Mouse (Mus musculus): ENCODE data around the gene Tcf3. TPM values are rescaled to one million over a fixed set of nuclear protein-coding genes. Genes with fewer than 3 reads are reported as not detected.

Tcf3 gene
- polyA plus RNA-seq, 2 experiments = 41.9 to 54.7 TPM

- Histone ChIP-seq H3K27ac (no peak overlapping the region), H3K27me3 (ENCODE audit: control insufficient read depth, insufficient read depth, low read length) (peaks cover 5% of the 10 kb centered on the region), H3K9ac (replicated peaks) (no peak overlapping the region), H3K4me1 (replicated peaks; ENCODE audit: control insufficient read depth in 2 of 2, insufficient read depth in 2 of 2, low read length in 1 of 2) (peaks cover 2 to 3% of the 10 kb centered on the region in 2 experiments), H3K9me3 (ENCODE audit: control insufficient read depth, low read length) (no peaks in the 10 kb centered on the region), H3K4me3 (ENCODE audit: insufficient read depth in 1 of 2, low read depth in 2 of 2, low read length in 2 of 2) (no peak overlapping the region), H3K36me3 (replicated peaks; ENCODE audit: control insufficient read depth, insufficient read depth, low read depth) (no peaks in the 10 kb centered on the region), H3K4me2 (ENCODE audit: low read depth) (no peak overlapping the region)
- TF ChIP-seq CTCF (IDR thresholded peaks at IDR 0.05; ENCODE audit: low read depth) (no peak), EP300 (IDR thresholded peaks at IDR 0.05; ENCODE audit: low read depth) (no peak)
- ATAC-seq (ENCODE audit: insufficient read depth) = no peak
- DNase-seq (ENCODE audit: low read depth in 3 of 3, low spot score in 3 of 3) = no peak
- WGBS (ENCODE audit: insufficient replicate concordance) = 63% methylated on average over 5 of the region's 5 CpGs
Measured at GRCm38 (mm10) chr10:80455697-80456096, 22.2 kb upstream of the Tcf3 start.

- 65% methylated on average over 5 of the region's 5 CpGs for WGBS (ENCODE audit: insufficient replicate concordance)
- TF ChIP-seq EP300 (IDR thresholded peaks at IDR 0.05; ENCODE audit: low read depth) = no peak
- no peak for TF ChIP-seq CTCF (IDR thresholded peaks at IDR 0.05; ENCODE audit: low read depth)
- H3K4me3 ChIP-seq (ENCODE audit: insufficient read depth in 1 of 2, low read depth in 2 of 2, low read length in 2 of 2) = no peak overlapping the region
- DNase-seq (ENCODE audit: low read depth in 3 of 3, low spot score in 3 of 3) (no peak), ATAC-seq (ENCODE audit: insufficient read depth) (no peak)
- H3K36me3 ChIP-seq (replicated peaks; ENCODE audit: control insufficient read depth, insufficient read depth, low read depth) = no peaks in the 10 kb centered on the region
- no peaks in the 10 kb centered on the region; the same call in 1 of the 2 replicates for H3K27me3 ChIP-seq (ENCODE audit: control insufficient read depth, insufficient read depth, low read length)
- H3K9me3 ChIP-seq (ENCODE audit: control insufficient read depth, low read length) = no peaks in the 10 kb centered on the region
- no peak overlapping the region for H3K9ac ChIP-seq (replicated peaks)
- H3K4me2 ChIP-seq (ENCODE audit: low read depth) = no peak overlapping the region
- no peak overlapping the region for H3K27ac ChIP-seq
- H3K4me1 ChIP-seq (replicated peaks; ENCODE audit: control insufficient read depth in 2 of 2, insufficient read depth in 2 of 2, low read length in 1 of 2) = peaks cover 6 to 7% of the 10 kb centered on the region in 2 experiments
Measured at GRCm38 (mm10) chr10:80454781-80455180, 21.3 kb upstream of the Tcf3 start.

GRCm38 (mm10) chr10:80453601-80454000 is 20.2 kb upstream of the Tcf3 start:
- Histone ChIP-seq H3K36me3 (replicated peaks; ENCODE audit: control insufficient read depth, insufficient read depth, low read depth) (no peaks in the 10 kb centered on the region), H3K4me1 (replicated peaks; ENCODE audit: control insufficient read depth in 2 of 2, insufficient read depth in 2 of 2, low read length in 1 of 2) (peaks cover 6 to 7% of the 10 kb centered on the region in 2 experiments), H3K9ac (replicated peaks) (no peak overlapping the region), H3K27me3 (ENCODE audit: control insufficient read depth, insufficient read depth, low read length) (no peaks in the 10 kb centered on the region; the same call in 1 of the 2 replicates), H3K27ac (no peak overlapping the region), H3K4me3 (ENCODE audit: insufficient read depth in 1 of 2, low read depth in 2 of 2, low read length in 2 of 2) (no peak overlapping the region), H3K9me3 (ENCODE audit: control insufficient read depth, low read length) (no peaks in the 10 kb centered on the region), H3K4me2 (ENCODE audit: low read depth) (no peak overlapping the region)
- WGBS (ENCODE audit: insufficient replicate concordance) = 45% methylated on average over 10 of the region's 10 CpGs
- DNase-seq (ENCODE audit: low read depth in 3 of 3, low spot score in 3 of 3) (no peak), ATAC-seq (ENCODE audit: insufficient read depth) (peak; percentile 57; the same call in 1 of the 2 replicates)
- TF ChIP-seq CTCF (IDR thresholded peaks at IDR 0.05; ENCODE audit: low read depth) = no peak
- no peak for TF ChIP-seq EP300 (IDR thresholded peaks at IDR 0.05; ENCODE audit: low read depth)

DNA sequence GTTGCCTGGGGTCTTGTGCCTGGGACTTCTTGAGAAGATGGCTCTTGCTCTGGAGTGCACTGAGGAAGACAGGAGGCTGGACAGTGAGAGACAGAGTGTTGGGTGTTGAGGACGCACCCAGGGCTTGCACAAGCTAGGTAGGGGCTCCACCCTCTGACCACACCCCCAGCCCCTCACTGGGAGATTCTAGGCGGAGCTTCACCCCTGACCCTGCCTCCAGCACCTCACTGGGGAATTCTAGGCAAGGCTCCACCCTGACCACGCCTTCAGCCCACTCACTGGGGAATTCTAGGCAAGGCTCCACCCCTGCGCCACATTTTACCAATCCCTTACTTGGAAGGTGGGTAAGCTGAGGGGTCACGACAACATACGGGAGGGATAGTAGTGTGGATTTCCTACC is 17.2 kb upstream of the Tcf3 start:
- H3K27me3 ChIP-seq (ENCODE audit: control insufficient read depth, insufficient read depth, low read length) = no peaks in the 10 kb centered on the region; the same call in 1 of the 2 replicates
- no peak overlapping the region for H3K4me3 ChIP-seq (ENCODE audit: insufficient read depth in 1 of 2, low read depth in 2 of 2, low read length in 2 of 2)
- DNase-seq (ENCODE audit: low read depth in 3 of 3, low spot score in 3 of 3) = no peak
- WGBS (ENCODE audit: insufficient replicate concordance) = 15% methylated on average over 6 of the region's 6 CpGs
- ATAC-seq (ENCODE audit: insufficient read depth) = 0 out of 2 replicates have a peak, but pooled peaks have one; percentile 18
- peaks cover 6 to 13% of the 10 kb centered on the region in 2 experiments for H3K4me1 ChIP-seq (replicated peaks; ENCODE audit: control insufficient read depth in 2 of 2, insufficient read depth in 2 of 2, low read length in 1 of 2)
- H3K4me2 ChIP-seq (ENCODE audit: low read depth) = no peak overlapping the region
- H3K9me3 ChIP-seq (ENCODE audit: control insufficient read depth, low read length) = no peaks in the 10 kb centered on the region
- no peak overlapping the region for H3K9ac ChIP-seq (replicated peaks)
- H3K27ac ChIP-seq = no peak overlapping the region
- H3K36me3 ChIP-seq (replicated peaks; ENCODE audit: control insufficient read depth, insufficient read depth, low read depth) = no peaks in the 10 kb centered on the region
- no peak for TF ChIP-seq CTCF (IDR thresholded peaks at IDR 0.05; ENCODE audit: low read depth)
- no peak for TF ChIP-seq EP300 (IDR thresholded peaks at IDR 0.05; ENCODE audit: low read depth)

GRCm38 (mm10) chr10:80445898-80446601 is 12.6 kb upstream of the Tcf3 start:
- peak; percentile 64 for ATAC-seq (ENCODE audit: insufficient read depth)
- no peak overlapping the region for H3K9ac ChIP-seq (replicated peaks)

More at GRCm38 (mm10) chr10:80445898-80446601, 12.6 kb upstream of the Tcf3 start:
- Histone ChIP-seq H3K4me2 (ENCODE audit: low read depth) (no peak overlapping the region), H3K9me3 (ENCODE audit: control insufficient read depth, low read length) (no peaks in the 10 kb centered on the region), H3K27ac (no peak overlapping the region), H3K4me1 (replicated peaks; ENCODE audit: control insufficient read depth in 2 of 2, insufficient read depth in 2 of 2, low read length in 1 of 2) (peaks cover 6 to 13% of the 10 kb centered on the region in 2 experiments), H3K27me3 (ENCODE audit: control insufficient read depth, insufficient read depth, low read length) (no peaks in the 10 kb centered on the region), H3K4me3 (ENCODE audit: insufficient read depth in 1 of 2, low read depth in 2 of 2, low read length in 2 of 2) (no peak overlapping the region), H3K36me3 (replicated peaks; ENCODE audit: control insufficient read depth, insufficient read depth, low read depth) (no peaks in the 10 kb centered on the region)
- 9% methylated on average over 26 of the region's 26 CpGs for WGBS (ENCODE audit: insufficient replicate concordance)
- peak; percentile 50 to 59 (median 57) for DNase-seq (ENCODE audit: low read depth in 3 of 3, low spot score in 3 of 3)
- TF ChIP-seq EP300 (IDR thresholded peaks at IDR 0.05; ENCODE audit: low read depth) (no peak), CTCF (IDR thresholded peaks at IDR 0.05; ENCODE audit: low read depth) (peak; percentile 99)

Measured in liver, embryonic 14.5 days (tissue).